In the genomic region with DNA sequence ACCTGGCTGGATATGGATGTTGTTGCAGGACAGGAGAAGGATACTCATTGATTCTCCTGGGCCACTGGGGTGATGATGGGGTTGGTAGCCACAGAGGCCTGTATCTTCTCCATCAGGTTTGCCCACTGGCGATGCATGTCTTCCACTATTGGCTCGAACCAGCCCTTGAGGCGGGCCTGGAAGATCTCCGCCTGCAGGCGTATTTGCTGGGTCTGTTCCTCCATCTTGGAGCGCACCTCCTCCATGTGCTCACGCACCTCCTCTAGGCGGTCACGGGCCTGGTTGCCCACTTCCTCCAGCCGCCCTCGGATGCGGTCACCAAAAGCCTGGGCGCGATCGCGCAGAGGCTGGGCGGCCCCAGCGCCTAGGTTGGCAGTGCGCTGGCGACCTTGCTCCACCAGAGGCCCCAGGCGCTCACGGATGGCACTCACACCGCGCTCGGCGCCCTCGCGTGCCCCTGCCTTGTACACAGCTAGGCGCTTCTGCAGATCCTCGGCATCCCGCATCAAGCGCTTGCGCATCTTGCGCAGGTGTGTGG, we compare ENCODE assay signal across 1 mouse cellular context.
TF ChIP-seq lines count a peak whose summit lies in the region.

No protein-coding gene starts in this region.

TF ChIP-seq in MEL, 35 proteins besides CTCF, POLR2A, EP300 and RAD21:
- TF ChIP-seq MYC (IDR thresholded peaks at IDR 0.05; ENCODE audit: low read depth, low read length) (no peak), MAX (IDR thresholded peaks at IDR 0.05; ENCODE audit: low read length) (no peak), MAZ (IDR thresholded peaks at IDR 0.05; ENCODE audit: low read depth, low read length) (no peak), TCF12 (IDR thresholded peaks at IDR 0.05; ENCODE audit: low read depth, low read length) (no peak), NRF1 (IDR thresholded peaks at IDR 0.05; ENCODE audit: insufficient read depth, low read depth, low read length, poor library complexity, severe bottlenecking) (no peak), TAL1 (IDR thresholded peaks at IDR 0.05; ENCODE audit: low read length) (no peak), SIN3A (IDR thresholded peaks at IDR 0.05; ENCODE audit: low read length) (no peak), MEF2A (IDR thresholded peaks at IDR 0.05; ENCODE audit: extremely low read depth, insufficient replicate concordance, low read depth, low read length, poor library complexity, severe bottlenecking) (no peak), BHLHE40 (IDR thresholded peaks at IDR 0.05; ENCODE audit: borderline replicate concordance, low read depth, low read length) (no peak), GATA1 (IDR thresholded peaks at IDR 0.05; ENCODE audit: low read depth, low read length) (no peak), ZC3H11A (IDR thresholded peaks at IDR 0.05; ENCODE audit: low read depth, low read length) (no peak), CHD1 (IDR thresholded peaks at IDR 0.05; ENCODE audit: low read depth, low read length) (no peak), HCFC1 (IDR thresholded peaks at IDR 0.05; ENCODE audit: low read depth, low read length) (no peak), MXI1 (IDR thresholded peaks at IDR 0.05; ENCODE audit: low read depth, low read length) (no peak), ELF1 (IDR thresholded peaks at IDR 0.05; ENCODE audit: low read depth, low read length) (no peak), CHD2 (IDR thresholded peaks at IDR 0.05; ENCODE audit: low read length) (no peak), NELFE (IDR thresholded peaks at IDR 0.05; ENCODE audit: low read depth, low read length) (no peak)
